Mouse (Mus musculus): ENCODE results near the gene Irf2bp1.

DNA sequence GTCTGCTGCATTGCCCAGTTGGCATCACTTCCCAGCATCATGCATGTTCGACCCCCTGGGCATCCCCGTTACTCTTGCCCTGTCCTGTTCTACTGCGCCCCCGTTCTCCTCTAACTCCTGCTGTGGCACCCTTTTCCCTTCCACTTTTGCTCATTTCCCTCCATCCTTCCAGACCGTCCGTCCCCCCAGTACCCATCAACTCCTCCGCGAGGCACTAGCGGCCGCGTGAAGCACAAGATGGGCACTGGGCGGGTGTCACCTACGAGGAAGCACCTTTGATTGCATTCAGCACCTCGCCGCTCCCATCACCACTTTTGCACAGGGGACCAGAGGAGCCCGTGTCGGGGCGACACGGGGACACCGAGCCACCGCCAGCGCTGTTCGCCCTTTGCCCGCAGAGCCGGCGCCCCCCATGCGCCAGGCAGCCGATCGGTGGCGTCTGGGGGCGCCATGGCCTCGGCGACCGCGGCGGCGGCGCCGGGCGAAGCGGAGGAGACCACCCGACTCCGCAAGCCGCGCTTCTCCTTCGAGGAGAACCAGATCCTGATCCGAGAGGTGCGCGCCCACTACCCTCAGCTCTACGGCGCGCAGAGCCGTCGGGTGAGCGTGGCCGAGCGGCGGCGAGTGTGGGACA lies 12.1 kb upstream of the Irf2bp1 start:
- TF ChIP-seq POLR2AphosphoS2 (IDR thresholded peaks at IDR 0.05; ENCODE audit: low read depth, low read length) (no peak), CTCF (conservative IDR thresholded peaks at IDR 0.05 in 1 of 2, IDR thresholded peaks at IDR 0.05 in 1 of 2; ENCODE audit: low read depth in 2 of 2, low read length in 2 of 2) (no peak), TCF12 (IDR thresholded peaks at IDR 0.05; ENCODE audit: low read depth, low read length) (no peak), POLR2A (IDR thresholded peaks at IDR 0.05; ENCODE audit: low read depth, low read length) (no peak), KAT2A (IDR thresholded peaks at IDR 0.05; ENCODE audit: insufficient replicate concordance, low read length) (no peak), MAX (IDR thresholded peaks at IDR 0.05; ENCODE audit: low read length) (no peak), MYC (IDR thresholded peaks at IDR 0.05; ENCODE audit: low read depth, low read length) (no peak), ELF1 (IDR thresholded peaks at IDR 0.05; ENCODE audit: low read depth, low read length) (no peak)

Measured in CH12.LX (cell line).